Mouse (Mus musculus) adrenal gland (tissue): ENCODE measurements around the gene Slc25a48.

Experiments
- intact Hi-C: fragments of 180-260 bp; cut with DNase I; formaldehyde crosslinking; loops from one replicate; pipeline ENCODE4 v1.15.1; 2025

Gene Slc25a48

DNA sequence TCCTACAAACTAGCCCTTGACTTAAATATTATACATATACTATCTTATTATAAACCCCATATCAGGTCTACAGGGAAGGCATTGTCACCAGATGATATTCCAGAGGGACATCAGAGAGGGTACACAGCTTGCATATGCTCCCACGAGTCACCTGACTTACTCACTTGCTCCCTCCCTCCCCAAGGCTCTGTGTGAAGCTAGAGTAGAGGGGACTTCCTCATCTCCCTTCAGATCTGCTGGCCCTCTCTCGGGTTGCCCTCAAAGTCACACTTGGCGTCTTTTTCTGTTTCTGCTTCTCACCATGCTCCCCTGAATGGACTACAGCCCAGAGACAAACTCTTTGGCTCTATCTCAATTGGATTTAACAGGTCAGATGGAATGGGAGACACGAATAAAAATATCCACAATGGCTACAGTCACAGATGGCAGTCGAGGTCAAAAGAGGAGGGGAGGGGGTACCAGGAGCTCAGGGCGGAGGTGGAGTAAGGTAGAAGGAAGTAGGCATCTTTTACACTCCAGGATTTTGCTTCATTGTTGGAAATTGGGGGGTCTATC is 63.8 kb downstream of the Slc25a48 start:
- intact Hi-C loops: no loop called here

DNA sequence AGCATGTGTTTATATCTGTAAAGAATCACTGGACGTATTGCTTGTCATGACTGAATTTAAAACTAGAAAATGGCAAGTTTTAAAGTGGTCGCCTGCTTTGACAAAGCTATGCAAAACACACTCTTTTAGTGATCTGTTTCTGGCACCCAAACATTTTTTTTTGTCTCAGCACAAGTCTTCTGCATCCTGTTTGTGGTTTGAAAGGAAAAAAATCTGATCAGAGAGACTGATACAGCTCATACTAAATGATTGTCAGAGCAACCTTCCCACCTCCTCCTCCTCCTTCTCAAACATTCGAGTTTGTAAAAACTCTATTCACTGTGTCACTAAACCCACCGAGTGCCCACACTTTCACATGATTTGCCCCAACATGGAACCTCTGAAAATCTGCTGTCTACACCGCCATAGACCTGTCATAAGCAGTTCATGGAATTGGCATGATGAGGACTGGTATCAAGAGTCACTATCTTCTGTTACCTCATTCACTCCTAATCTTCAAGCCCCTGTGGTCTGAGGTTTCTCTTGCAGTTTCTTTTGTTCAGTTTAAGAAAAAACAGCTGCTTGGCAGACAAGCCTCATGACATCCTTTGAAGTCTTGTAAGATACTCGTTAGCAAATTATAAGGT is 68.8 kb downstream of the Slc25a48 start:
- intact Hi-C loops: no loop called here

DNA sequence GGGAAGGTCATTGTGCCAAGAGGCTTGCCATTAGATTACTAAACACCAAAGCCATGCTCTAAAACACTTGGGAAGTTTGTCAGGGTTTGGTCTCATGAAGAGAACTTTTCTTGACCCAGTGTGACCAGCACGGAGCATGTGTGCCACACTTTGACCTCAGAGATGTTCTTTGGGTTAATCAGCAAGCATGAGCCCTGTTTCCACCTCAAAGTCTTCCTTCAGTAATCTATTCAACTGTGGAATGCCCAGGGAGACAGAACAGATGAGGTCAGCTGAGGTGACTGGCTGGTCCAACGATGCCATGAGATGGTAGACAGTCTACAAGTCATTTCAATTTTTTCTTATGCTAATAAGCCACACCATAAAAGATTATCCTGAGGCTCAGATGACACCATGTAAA is 71.6 kb downstream of the Slc25a48 start:
- intact Hi-C loops: no loop called here

DNA sequence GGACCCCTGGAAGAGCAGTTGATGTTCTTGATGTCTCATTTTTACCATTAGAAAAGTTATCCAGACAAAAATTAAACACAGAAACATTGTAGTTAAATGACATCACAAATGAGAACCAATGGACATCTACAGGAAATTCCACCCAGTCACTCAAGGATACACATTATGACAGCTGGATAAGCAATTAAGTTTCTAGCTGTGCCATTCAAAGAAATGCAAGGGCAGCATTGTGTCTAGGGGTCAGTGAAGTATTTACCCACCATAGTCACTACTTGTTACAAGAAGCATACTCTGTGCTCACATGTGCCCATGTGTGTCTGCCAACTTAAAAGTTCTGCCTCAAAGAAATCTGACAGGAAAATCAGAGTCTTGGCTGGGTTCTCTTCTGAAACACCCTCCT is 75.4 kb downstream of the Slc25a48 start:
- intact Hi-C loops: no loop called here

DNA sequence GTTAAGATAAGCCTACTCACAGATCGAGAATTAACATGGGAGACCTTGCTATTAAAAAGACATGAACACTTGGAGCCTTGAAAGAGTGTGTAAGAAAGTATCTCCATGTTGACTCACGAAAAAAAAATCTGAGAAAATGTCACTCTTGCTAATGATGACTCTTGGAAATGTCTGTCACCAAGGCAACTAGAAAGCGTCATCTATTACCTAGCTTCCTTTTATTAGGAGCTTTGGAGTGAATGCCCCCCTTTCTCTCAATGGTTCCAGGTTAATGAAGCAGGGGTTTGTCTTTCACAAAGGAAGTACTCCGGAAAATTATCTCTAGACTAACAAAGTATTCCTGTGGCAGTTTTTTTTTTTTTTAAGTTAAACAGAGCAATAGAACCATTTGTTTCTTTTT is 78.2 kb downstream of the Slc25a48 start:
- intact Hi-C loops: no loop called here

DNA sequence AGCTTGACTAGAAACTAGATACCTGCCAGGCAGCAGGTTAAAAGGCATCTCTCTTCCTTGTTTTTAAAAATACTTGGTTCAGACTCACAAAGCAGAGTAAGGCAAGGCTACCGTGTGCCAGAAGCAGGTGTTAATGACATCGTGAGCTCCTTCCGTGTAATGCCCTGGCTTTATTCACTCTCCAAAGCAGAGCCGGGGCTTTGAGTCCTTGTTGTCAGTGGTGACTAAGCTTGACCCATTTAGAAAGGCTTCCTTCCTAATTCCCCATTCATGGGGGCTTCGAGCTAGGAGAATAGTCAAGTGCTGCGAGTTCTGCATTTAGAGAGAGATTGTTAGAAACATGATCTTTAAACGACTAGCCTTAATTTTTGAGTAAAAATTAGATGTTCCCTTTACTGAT is 78.7 kb downstream of the Slc25a48 start:
- intact Hi-C loops: no loop called here

DNA sequence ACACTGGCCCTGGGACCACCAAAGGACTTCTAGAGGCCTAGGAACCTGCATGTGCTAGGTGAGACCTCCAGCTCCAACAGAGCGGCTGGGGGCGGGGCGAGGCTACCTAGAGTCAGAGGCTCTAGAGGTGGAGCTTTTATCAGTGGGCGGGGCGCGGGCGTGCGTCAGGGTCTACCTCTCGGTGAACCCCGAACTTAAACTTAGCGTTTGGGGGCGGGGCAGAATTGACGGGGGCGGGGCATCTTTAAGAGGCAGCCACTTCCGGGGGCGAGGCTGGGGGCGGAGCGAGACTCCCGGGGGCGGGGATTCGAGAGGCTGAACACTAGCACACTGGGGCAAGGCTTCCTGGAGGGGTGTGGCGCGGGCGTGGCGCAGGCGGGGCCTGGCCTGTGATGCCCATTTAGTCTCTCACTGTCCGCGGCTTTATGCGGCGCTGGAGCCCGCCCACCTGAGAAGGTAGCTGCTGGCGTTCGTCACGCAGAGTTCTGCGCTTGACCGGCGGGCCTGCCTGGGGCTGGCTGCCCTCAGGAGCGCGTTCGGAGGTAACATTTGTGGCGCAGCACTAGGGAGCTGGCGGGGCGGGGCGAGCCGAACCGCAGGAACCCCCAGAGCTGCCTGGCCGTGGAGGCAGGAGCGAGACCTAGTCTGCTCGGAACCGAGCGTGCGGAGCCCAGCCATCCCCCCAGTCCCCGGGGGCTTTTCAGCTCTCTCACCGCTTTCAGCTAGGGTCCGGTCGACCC is 84.1 kb downstream of the Slc25a48 start, which contains the start of gene Fbxl21:
Gene Fbxl21 (plus strand): TSS at position 392 of the 740 bp plus-strand sequence.
- intact Hi-C loops: no loop called here

DNA sequence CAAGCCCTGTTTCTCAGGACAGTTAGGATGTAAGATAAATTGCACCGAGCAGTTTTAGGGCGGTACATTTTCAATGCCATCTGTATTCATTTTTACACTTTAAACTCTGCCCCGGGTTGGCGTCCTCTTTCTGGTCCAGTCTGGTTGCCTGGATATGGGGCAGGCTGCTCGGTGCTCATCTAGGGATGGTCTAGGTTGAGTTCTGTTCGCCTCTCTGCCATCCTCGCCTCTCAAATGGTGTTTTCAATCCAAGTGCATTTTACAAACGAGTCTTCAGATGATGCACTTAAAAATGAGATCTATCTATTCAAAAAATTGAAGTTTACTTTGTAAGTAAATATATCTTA is 84.6 kb downstream of the Slc25a48 start:
- intact Hi-C loops: no loop called here
